In the genomic region with DNA sequence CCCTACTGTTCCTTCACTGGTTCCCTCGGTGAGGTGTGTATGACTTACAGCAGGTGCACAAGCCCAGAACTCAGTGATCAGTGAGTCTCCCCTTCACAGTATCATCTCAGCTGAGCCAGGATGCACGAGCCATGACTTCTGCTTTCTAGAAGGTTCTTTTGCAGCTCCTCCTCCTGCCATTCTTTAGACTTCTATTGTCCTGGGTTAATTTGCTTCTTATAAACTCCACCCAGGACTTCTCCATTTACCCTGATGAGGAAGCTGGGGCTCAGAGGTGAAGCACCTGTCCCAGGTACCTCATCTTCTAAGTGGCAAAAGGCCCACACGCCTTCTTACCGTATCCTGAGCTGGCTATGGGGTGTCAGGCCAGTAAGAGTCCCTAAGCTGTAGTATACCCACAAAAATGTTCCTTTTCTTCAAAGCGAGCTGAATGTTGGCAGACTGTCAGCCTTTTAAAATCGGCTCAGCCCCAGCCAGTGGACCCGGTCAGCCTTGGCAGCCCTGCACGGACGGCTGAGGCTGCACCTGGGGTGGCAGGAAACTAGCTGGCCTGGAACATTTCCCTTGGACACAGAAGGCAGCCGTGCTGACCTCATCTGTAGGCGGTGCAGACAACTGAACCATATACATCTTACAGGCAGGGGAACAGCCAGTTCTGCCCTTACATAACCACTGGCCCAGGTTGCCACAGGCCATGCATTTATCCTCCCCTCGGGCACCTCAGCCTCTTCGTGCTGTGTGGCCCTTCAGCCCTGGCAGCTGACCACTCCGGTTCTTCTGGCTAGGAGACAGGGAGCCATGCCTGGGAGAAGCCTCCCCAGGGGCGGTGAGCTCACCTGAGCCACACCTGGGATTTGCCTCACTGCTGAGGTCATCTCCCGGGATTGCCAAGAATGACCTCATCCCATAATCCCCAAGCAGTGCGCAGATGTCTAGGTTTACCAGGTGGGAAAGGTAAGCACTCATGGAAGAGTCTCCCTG, we compare ENCODE assay signal across 10 mouse cellular contexts. TPM values are rescaled to one million over a fixed set of nuclear protein-coding genes. Genes with fewer than 3 reads are reported as not detected.
A peak's percentile ranks its signal among the peaks of the same experiment; 100 is the strongest.
DNase-seq lines count a peak whose midpoint lies in the region; ATAC-seq and TF ChIP-seq lines count a peak whose summit lies in the region.
"Had no signal": no experiment of that assay in that cellular context is flagged by ENCODE, and none has a peak within 500 bp of the region (broad histone marks: within the 10 kb centered on the region; RNA-seq: fewer than 3 reads in every experiment).

No protein-coding gene starts in this region.

- H3K9ac ChIP-seq in kidney, postnatal 0 days (ENCODE audit: low read depth, low read length), result peak overlapping the region; percentile 31; the same call in 1 of the 2 replicates
- H3K9ac ChIP-seq: embryonic facial prominence, embryonic 13.5 days; midbrain, embryonic 12.5 days had no signal

- H3K36me3 ChIP-seq in kidney, postnatal 0 days (ENCODE audit: insufficient read depth, low read length), result peaks cover 29% of the 10 kb centered on the region

- 48% methylated on average over 17 of the region's 17 CpGs for WGBS in kidney, postnatal 0 days

- H3K4me2 ChIP-seq in kidney, postnatal 0 days (ENCODE audit: low read length), result peak overlapping the region; percentile 6
- H3K4me2 ChIP-seq: embryonic facial prominence, embryonic 13.5 days; midbrain, embryonic 12.5 days had no signal

- intact Hi-C loops in gastrocnemius, postnatal 36 days (cut with DNase I), result no loop called here

- ATAC-seq in cerebellum, adult (ENCODE audit: insufficient number of reproducible peaks, low FRiP score, low TSS enrichment), result peak; percentile 85
- peak; percentile 78 for ATAC-seq in kidney, postnatal 0 days (replicated peaks; ENCODE audit: low FRiP score, low read depth)

- H3K27me3 ChIP-seq in kidney, postnatal 0 days (ENCODE audit: insufficient read depth, low read length), result no peaks in the 10 kb centered on the region
- H3K27me3 ChIP-seq: embryonic facial prominence, embryonic 13.5 days; midbrain, embryonic 12.5 days had no signal

- peak overlapping the region; percentile 83 for H3K27ac ChIP-seq in kidney, postnatal 0 days
- H3K27ac ChIP-seq: embryonic facial prominence, embryonic 13.5 days; midbrain, embryonic 12.5 days had no signal

- no peak for DNase-seq in cerebellum, postnatal 4 days (ENCODE audit: low spot score in 2 of 2)
- DNase-seq in spleen, adult 18-20 months, result peak; percentile 51 to 76
- DNase-seq in spleen, postnatal 4 days (ENCODE audit: low spot score in 2 of 2), result no peak
- DNase-seq in gastrocnemius, postnatal 36 days, result peak; percentile 64 to 74
- DNase-seq in kidney, postnatal 0 days (ENCODE audit: low spot score), result peak; percentile 79
- DNase-seq in ovary, postnatal 36 days (ENCODE audit: low spot score), result peak; percentile 53
- DNase-seq in embryo, embryonic 11 days, result no peak

- TF ChIP-seq CTCF in kidney, postnatal 0 days (IDR thresholded peaks at IDR 0.05; ENCODE audit: low read depth), result no peak

- H3K4me3 ChIP-seq in kidney, postnatal 0 days (replicated peaks; ENCODE audit: low read depth, low read length), result no peak overlapping the region
- H3K4me3 ChIP-seq: embryonic facial prominence, embryonic 13.5 days; midbrain, embryonic 12.5 days had no signal

- no peaks in the 10 kb centered on the region for H3K9me3 ChIP-seq in kidney, postnatal 0 days (replicated peaks; ENCODE audit: low read length)
- H3K9me3 ChIP-seq: embryonic facial prominence, embryonic 13.5 days; midbrain, embryonic 12.5 days had no signal

- H3K4me1 ChIP-seq in kidney, postnatal 0 days (replicated peaks; ENCODE audit: insufficient read depth, low read length), result peaks cover 15% of the 10 kb centered on the region; the same call in 1 of the 2 replicates
- H3K4me1 ChIP-seq: embryonic facial prominence, embryonic 13.5 days; midbrain, embryonic 12.5 days had no signal

RNA-seq across cellular contexts. Expression of a gene that starts 42.0 kb away (rescaled TPM):
- 10 to 100 TPM; 32.7 to 34.6 TPM for total RNA-seq in gastrocnemius, postnatal 36 days (2021)
- polyA plus RNA-seq in kidney, postnatal 0 days (2015; fragmentation: Nextera tagmentation; extraction: Ambion mirVana), result 459 and 492 TPM in 2 replicates

RNA-seq across cellular contexts. Expression of a gene that starts 59.1 kb away (rescaled TPM):
- 100 to 1,000 TPM in 1 of 2 experiments, 10 to 100 TPM in 1; 74.6 to 112 TPM for total RNA-seq in gastrocnemius, postnatal 36 days (2021)
- 28.3 and 31.5 TPM in 2 replicates for polyA plus RNA-seq in kidney, postnatal 0 days (2015; fragmentation: Nextera tagmentation; extraction: Ambion mirVana)

RNA-seq across cellular contexts. Expression of a gene that starts 59.8 kb away (rescaled TPM):
- 10 to 100 TPM; 47.2 to 51.5 TPM for total RNA-seq in gastrocnemius, postnatal 36 days (2021)
- 103 and 107 TPM in 2 replicates for polyA plus RNA-seq in kidney, postnatal 0 days (2015; fragmentation: Nextera tagmentation; extraction: Ambion mirVana)

Comparison
In these comparisons a context has a peak if more than half of its experiments do, and no peak if none do; other contexts are left out.
1. DNase-seq: peak in spleen, adult 18-20 months (2 of 2), gastrocnemius, postnatal 36 days (2 of 2), kidney, postnatal 0 days (single experiment) and ovary, postnatal 36 days (single experiment); none in cerebellum, postnatal 4 days (0 of 2), spleen, postnatal 4 days (0 of 2) and embryo, embryonic 11 days (single experiment).